Mouse (Mus musculus): ENCODE data around the gene Krba1.

Krba1 gene

GRCm38 (mm10) chr6:48447929-48448328 lies 52.5 kb downstream of the Krba1 start, which contains the start of gene Sspo:
TSS of gene Sspo (plus strand) at chr6:48448229.
- no peak for DNase-seq (ENCODE audit: low read depth, low spot score)

- no peak for DNase-seq (ENCODE audit: low read depth, low spot score)
Measured at GRCm38 (mm10) chr6:48448527-48448926, 53.1 kb downstream of the Krba1 start.

- no peak for DNase-seq (ENCODE audit: low read depth, low spot score)
Measured at GRCm38 (mm10) chr6:48452151-48452550, 56.8 kb downstream of the Krba1 start.

- no peak for DNase-seq (ENCODE audit: low read depth, low spot score)
Measured at GRCm38 (mm10) chr6:48452771-48453170, 57.4 kb downstream of the Krba1 start.

GRCm38 (mm10) chr6:48464966-48465679 lies 69.7 kb downstream of the Krba1 start:
- no peak for DNase-seq (ENCODE audit: low read depth, low spot score)

- DNase-seq (ENCODE audit: low read depth, low spot score) = no peak
Measured at GRCm38 (mm10) chr6:48466715-48467114, 71.3 kb downstream of the Krba1 start.

- no peak for DNase-seq (ENCODE audit: low read depth, low spot score)
Measured at GRCm38 (mm10) chr6:48467490-48467889, 72.1 kb downstream of the Krba1 start.

Data from embryo, embryonic 11.5 days (tissue).